Mouse (Mus musculus): Measurements from ENCODE around the gene Ccser2. TPM values are rescaled to one million over a fixed set of nuclear protein-coding genes. Genes with fewer than 3 reads are reported as not detected.
A peak's percentile ranks its signal among the peaks of the same experiment; 100 is the strongest.

Gene Ccser2
- polyA plus RNA-seq, 1 experiment: 32.8 TPM

DNA sequence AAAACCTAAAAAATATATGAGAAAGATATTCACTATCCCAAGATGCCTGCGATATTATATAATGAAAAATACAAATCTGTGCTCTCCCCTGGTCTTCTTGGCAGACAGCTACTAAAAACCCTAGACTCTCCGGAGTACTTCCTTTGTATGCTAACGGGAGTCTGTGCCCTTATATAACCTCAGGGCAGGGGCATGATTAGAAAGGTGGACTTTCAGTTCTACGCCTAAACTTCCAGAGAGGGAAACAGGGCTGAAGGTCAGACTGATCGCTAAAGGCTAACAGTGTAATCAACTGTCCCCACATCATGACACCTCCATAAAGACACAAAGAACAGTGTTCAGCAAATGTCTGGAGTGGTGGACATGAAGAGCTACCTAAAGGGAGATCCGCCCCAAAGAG lies 11.3 kb downstream of the Ccser2 start:
- no peaks in the 10 kb centered on the region for H3K27me3 ChIP-seq (ENCODE audit: control insufficient read depth, insufficient read depth, low read length, poor library complexity, severe bottlenecking)
- TF ChIP-seq EP300 (IDR thresholded peaks at IDR 0.05; ENCODE audit: insufficient read depth, low read depth, low read length) (no peak), CTCF (IDR thresholded peaks at IDR 0.05; ENCODE audit: low read depth, low read length) (no peak), POLR2A (IDR thresholded peaks at IDR 0.05; ENCODE audit: insufficient read depth, low read length) (no peak)
- no peaks in the 10 kb centered on the region for H3K4me1 ChIP-seq (ENCODE audit: control insufficient read depth, insufficient read depth, low read length)
- H3K36me3 ChIP-seq (ENCODE audit: control insufficient read depth, insufficient read depth, low read length, poor library complexity, severe bottlenecking): no peaks in the 10 kb centered on the region
- H3K4me3 ChIP-seq (ENCODE audit: low read depth, low read length): no peak overlapping the region
- H3K27ac ChIP-seq (ENCODE audit: insufficient read depth, low read length): no peak overlapping the region
- H3K9ac ChIP-seq (ENCODE audit: low read depth, poor library complexity, severe bottlenecking): no peak overlapping the region
- H3K9me3 ChIP-seq (replicated peaks; ENCODE audit: control insufficient read depth, insufficient read depth, low read length, poor library complexity, severe bottlenecking): no peaks in the 10 kb centered on the region

DNA sequence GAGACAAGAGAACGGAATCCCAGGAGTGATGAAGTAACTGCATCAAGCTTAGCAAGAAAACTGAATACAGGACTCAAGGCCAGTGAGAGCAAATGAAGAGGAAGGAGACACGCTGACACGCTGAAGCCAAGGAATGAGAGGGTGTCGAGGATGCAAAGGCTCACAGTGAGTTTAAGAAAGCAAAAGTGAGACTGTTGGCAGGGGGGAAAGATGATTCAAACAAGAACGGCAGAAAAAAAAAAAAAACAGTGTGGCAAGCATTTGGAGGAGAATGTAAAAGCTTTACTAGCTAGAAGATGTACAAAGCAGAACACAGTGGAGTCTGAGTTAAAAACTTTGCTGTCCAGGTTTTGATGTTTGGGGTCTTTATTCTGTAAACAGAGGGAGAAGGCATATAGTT lies 11.9 kb downstream of the Ccser2 start:
- Histone ChIP-seq H3K27me3 (ENCODE audit: control insufficient read depth, insufficient read depth, low read length, poor library complexity, severe bottlenecking) (no peaks in the 10 kb centered on the region), H3K9ac (ENCODE audit: low read depth, poor library complexity, severe bottlenecking) (no peak overlapping the region), H3K9me3 (replicated peaks; ENCODE audit: control insufficient read depth, insufficient read depth, low read length, poor library complexity, severe bottlenecking) (no peaks in the 10 kb centered on the region), H3K4me1 (ENCODE audit: control insufficient read depth, insufficient read depth, low read length) (no peaks in the 10 kb centered on the region), H3K36me3 (ENCODE audit: control insufficient read depth, insufficient read depth, low read length, poor library complexity, severe bottlenecking) (no peaks in the 10 kb centered on the region), H3K27ac (ENCODE audit: insufficient read depth, low read length) (no peak overlapping the region), H3K4me3 (ENCODE audit: low read depth, low read length) (no peak overlapping the region)
- no peak for TF ChIP-seq POLR2A (IDR thresholded peaks at IDR 0.05; ENCODE audit: insufficient read depth, low read length)
- TF ChIP-seq CTCF (IDR thresholded peaks at IDR 0.05; ENCODE audit: low read depth, low read length): no peak
- no peak for TF ChIP-seq EP300 (IDR thresholded peaks at IDR 0.05; ENCODE audit: insufficient read depth, low read depth, low read length)

DNA sequence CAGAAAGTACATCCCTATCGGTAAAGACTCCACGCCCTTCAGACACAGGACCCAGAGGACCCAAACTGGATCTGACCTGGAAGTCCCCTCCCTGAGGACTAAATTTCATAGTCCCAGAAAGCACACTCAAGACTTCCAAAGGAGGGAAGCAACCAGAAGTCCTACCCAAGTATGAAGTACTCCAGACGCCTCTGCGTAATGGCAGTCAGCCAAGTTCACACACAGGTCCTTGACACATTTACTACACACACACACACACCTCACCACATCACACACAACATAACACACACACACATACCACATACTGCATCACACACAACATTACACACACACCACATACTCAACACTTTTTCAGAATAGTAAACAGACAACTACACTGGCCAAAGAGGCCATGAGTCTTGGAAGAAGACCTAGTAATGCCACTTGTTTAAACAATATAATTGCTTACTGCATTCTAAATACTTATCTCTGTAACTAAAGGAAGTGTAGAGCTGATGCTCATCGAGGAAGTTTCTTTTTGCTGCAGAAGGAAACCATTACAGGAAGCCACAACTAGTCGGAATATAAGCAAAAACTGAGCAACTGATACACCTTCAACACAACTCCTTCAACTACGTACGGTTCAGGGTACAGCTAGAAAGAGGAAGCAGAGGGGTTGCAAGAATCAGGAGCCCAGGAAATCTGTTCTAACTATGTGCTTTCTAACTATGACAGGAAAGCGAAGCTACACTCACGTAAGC lies 15.7 kb downstream of the Ccser2 start:
- no peak overlapping the region for H3K4me3 ChIP-seq (ENCODE audit: low read depth, low read length)
- TF ChIP-seq EP300 (IDR thresholded peaks at IDR 0.05; ENCODE audit: insufficient read depth, low read depth, low read length) (no peak), POLR2A (IDR thresholded peaks at IDR 0.05; ENCODE audit: insufficient read depth, low read length) (no peak), CTCF (IDR thresholded peaks at IDR 0.05; ENCODE audit: low read depth, low read length) (no peak)
- H3K4me1 ChIP-seq (ENCODE audit: control insufficient read depth, insufficient read depth, low read length): no peaks in the 10 kb centered on the region

DNA sequence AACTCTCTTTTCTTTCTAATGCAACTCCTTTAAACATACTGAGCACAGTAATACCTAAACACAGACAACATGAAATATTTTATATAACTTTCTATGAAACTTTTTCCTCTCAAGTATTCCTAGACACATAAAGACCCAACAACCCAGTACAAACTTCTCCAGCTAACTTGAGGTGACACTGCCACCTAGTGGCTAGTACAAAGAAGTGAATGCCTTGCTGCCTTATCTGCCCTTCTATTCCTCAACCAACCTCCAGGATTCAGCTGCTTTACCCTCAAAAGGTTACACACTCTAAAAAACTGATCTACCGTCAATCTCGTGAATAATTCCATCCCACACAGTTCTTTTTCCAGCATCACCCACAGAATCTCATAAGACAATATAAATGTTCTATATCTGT lies 16.4 kb downstream of the Ccser2 start:
- no peak overlapping the region for H3K4me3 ChIP-seq (ENCODE audit: low read depth, low read length)
- no peak overlapping the region for H3K27ac ChIP-seq (ENCODE audit: insufficient read depth, low read length)
- TF ChIP-seq POLR2A (IDR thresholded peaks at IDR 0.05; ENCODE audit: insufficient read depth, low read length): no peak
- no peak for TF ChIP-seq EP300 (IDR thresholded peaks at IDR 0.05; ENCODE audit: insufficient read depth, low read depth, low read length)
- TF ChIP-seq CTCF (IDR thresholded peaks at IDR 0.05; ENCODE audit: low read depth, low read length): peak; percentile 30
- H3K9ac ChIP-seq (ENCODE audit: low read depth, poor library complexity, severe bottlenecking): no peak overlapping the region
- no peaks in the 10 kb centered on the region for H3K4me1 ChIP-seq (ENCODE audit: control insufficient read depth, insufficient read depth, low read length)
- H3K36me3 ChIP-seq (ENCODE audit: control insufficient read depth, insufficient read depth, low read length, poor library complexity, severe bottlenecking): no peaks in the 10 kb centered on the region
- H3K27me3 ChIP-seq (ENCODE audit: control insufficient read depth, insufficient read depth, low read length, poor library complexity, severe bottlenecking): no peaks in the 10 kb centered on the region
- no peaks in the 10 kb centered on the region for H3K9me3 ChIP-seq (replicated peaks; ENCODE audit: control insufficient read depth, insufficient read depth, low read length, poor library complexity, severe bottlenecking)

More for the DNA sequence above, 15.7 kb downstream of the Ccser2 start:
- H3K27ac ChIP-seq (ENCODE audit: insufficient read depth, low read length): no peak overlapping the region
- no peaks in the 10 kb centered on the region for H3K9me3 ChIP-seq (replicated peaks; ENCODE audit: control insufficient read depth, insufficient read depth, low read length, poor library complexity, severe bottlenecking)
- no peaks in the 10 kb centered on the region for H3K36me3 ChIP-seq (ENCODE audit: control insufficient read depth, insufficient read depth, low read length, poor library complexity, severe bottlenecking)
- no peaks in the 10 kb centered on the region for H3K27me3 ChIP-seq (ENCODE audit: control insufficient read depth, insufficient read depth, low read length, poor library complexity, severe bottlenecking)
- no peak overlapping the region for H3K9ac ChIP-seq (ENCODE audit: low read depth, poor library complexity, severe bottlenecking)

- Histone ChIP-seq H3K36me3 (ENCODE audit: control insufficient read depth, insufficient read depth, low read length, poor library complexity, severe bottlenecking) (peaks cover 17% of the 10 kb centered on the region), H3K9me3 (replicated peaks; ENCODE audit: control insufficient read depth, insufficient read depth, low read length, poor library complexity, severe bottlenecking) (no peaks in the 10 kb centered on the region; the same call in none of the 2 replicates), H3K4me3 (ENCODE audit: low read depth, low read length) (no peak overlapping the region), H3K27me3 (ENCODE audit: control insufficient read depth, insufficient read depth, low read length, poor library complexity, severe bottlenecking) (no peaks in the 10 kb centered on the region), H3K27ac (ENCODE audit: insufficient read depth, low read length) (no peak overlapping the region), H3K4me1 (ENCODE audit: control insufficient read depth, insufficient read depth, low read length) (peaks cover 2% of the 10 kb centered on the region), H3K9ac (ENCODE audit: low read depth, poor library complexity, severe bottlenecking) (no peak overlapping the region)
- no peak for TF ChIP-seq EP300 (IDR thresholded peaks at IDR 0.05; ENCODE audit: insufficient read depth, low read depth, low read length)
- no peak for TF ChIP-seq CTCF (IDR thresholded peaks at IDR 0.05; ENCODE audit: low read depth, low read length)
- no peak for TF ChIP-seq POLR2A (IDR thresholded peaks at IDR 0.05; ENCODE audit: insufficient read depth, low read length)
Measured at GRCm38 (mm10) chr14:36942716-36943115, 25.9 kb downstream of the Ccser2 start.

DNA sequence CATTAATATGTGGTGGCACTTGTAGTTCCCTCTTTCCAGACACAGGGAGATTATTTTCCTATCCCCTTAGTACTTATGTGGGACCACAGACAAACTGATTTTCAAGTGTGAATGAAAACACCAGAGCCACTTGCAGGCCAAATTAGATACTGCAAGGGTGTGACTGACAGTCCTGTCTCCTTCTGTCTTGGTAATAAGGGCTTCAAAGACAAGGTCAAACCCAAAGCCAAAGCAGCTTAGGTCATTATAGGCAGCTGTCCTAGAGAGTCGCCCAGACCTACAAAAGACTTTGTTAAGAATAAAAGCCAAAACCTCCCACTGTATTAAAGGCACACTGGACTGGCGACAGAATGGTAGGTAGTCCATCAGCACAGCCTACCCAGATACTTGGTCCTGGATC lies 30.6 kb downstream of the Ccser2 start:
- Histone ChIP-seq H3K9ac (ENCODE audit: low read depth, poor library complexity, severe bottlenecking) (no peak overlapping the region), H3K4me3 (ENCODE audit: low read depth, low read length) (no peak overlapping the region), H3K4me1 (ENCODE audit: control insufficient read depth, insufficient read depth, low read length) (peaks cover 2% of the 10 kb centered on the region), H3K9me3 (replicated peaks; ENCODE audit: control insufficient read depth, insufficient read depth, low read length, poor library complexity, severe bottlenecking) (no peaks in the 10 kb centered on the region; the same call in none of the 2 replicates), H3K27me3 (ENCODE audit: control insufficient read depth, insufficient read depth, low read length, poor library complexity, severe bottlenecking) (no peaks in the 10 kb centered on the region), H3K27ac (ENCODE audit: insufficient read depth, low read length) (no peak overlapping the region), H3K36me3 (ENCODE audit: control insufficient read depth, insufficient read depth, low read length, poor library complexity, severe bottlenecking) (peaks cover 19% of the 10 kb centered on the region)
- no peak for TF ChIP-seq EP300 (IDR thresholded peaks at IDR 0.05; ENCODE audit: insufficient read depth, low read depth, low read length)
- TF ChIP-seq CTCF (IDR thresholded peaks at IDR 0.05; ENCODE audit: low read depth, low read length): no peak
- no peak for TF ChIP-seq POLR2A (IDR thresholded peaks at IDR 0.05; ENCODE audit: insufficient read depth, low read length)

Measured in ES-Bruce4 (cell line).